Mouse (Mus musculus) B cell, adult 2 months (primary cell): ENCODE results near the gene Nudt7.

ENCODE experiments used
- DNase-seq, 2 experiments: peaks; one replicate each; pipeline ENCODE4 v3.0.0; 2022

Nudt7 gene

GRCm38 (mm10) chr8:114133510-114134362 lies at the start of gene Nudt7:
TSS of gene Nudt7 (plus strand) at chr8:114133557.
- DNase-seq: peak; percentile 84 to 88

- DNase-seq: no peak
Measured at GRCm38 (mm10) chr8:114087932-114088331, 45.4 kb upstream of the Nudt7 start.

GRCm38 (mm10) chr8:114090736-114091135 lies 42.6 kb upstream of the Nudt7 start:
- no peak for DNase-seq

GRCm38 (mm10) chr8:114093321-114093720 lies 40.0 kb upstream of the Nudt7 start:
- no peak for DNase-seq

GRCm38 (mm10) chr8:114094526-114094925 lies 38.8 kb upstream of the Nudt7 start:
- DNase-seq: no peak

DNA sequence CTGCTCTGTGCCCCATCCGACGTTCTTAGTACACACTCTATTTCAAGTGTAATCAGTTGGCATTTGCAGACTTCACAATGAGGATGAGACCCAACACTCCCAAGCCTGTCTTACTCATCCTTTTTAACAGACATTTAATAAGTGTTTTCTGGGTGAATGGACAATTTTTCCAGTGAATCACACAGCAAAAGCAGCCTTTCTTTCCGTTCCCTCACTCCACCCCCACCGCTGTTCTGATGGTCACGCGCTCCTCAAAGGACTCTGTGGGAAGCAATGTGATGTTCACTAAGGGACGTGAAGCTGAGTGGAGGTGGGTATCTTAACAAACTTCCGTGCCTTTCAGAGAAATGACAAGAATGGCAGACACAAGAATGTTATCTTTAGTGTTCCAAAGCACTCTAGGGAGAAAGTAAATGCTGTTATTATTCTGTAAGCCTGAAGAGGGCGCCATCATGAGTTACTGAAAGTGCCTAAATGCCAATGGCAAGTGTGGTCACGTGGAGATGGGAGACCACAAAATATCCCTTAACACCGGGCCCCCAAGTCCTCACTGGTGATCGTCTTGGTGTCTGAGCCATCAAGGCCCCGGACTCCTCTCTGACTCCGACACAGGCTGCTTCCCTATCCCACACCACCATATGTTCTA lies 32.7 kb upstream of the Nudt7 start:
- DNase-seq: no peak

DNA sequence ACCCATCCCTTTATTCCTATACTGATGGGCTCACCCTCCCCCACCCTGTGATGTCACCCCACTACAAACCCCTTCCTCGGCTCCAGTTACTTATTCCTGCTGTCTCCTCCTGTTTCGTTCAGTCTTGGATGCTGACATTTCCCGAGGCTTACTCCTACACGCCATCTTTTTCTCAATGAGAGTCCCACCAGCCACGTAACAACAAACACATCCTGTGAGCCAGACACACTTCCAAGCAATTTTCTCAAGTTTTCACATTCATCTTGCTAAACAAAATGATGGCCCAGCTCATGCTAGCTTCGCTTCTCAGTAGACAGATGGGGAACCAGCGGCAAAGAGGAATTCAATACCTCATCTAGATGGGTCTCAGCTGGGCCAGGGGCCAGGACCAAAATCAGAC lies 30.0 kb upstream of the Nudt7 start:
- DNase-seq: no peak

- no peak for DNase-seq
Measured at GRCm38 (mm10) chr8:114105971-114106370, 27.4 kb upstream of the Nudt7 start.

DNA sequence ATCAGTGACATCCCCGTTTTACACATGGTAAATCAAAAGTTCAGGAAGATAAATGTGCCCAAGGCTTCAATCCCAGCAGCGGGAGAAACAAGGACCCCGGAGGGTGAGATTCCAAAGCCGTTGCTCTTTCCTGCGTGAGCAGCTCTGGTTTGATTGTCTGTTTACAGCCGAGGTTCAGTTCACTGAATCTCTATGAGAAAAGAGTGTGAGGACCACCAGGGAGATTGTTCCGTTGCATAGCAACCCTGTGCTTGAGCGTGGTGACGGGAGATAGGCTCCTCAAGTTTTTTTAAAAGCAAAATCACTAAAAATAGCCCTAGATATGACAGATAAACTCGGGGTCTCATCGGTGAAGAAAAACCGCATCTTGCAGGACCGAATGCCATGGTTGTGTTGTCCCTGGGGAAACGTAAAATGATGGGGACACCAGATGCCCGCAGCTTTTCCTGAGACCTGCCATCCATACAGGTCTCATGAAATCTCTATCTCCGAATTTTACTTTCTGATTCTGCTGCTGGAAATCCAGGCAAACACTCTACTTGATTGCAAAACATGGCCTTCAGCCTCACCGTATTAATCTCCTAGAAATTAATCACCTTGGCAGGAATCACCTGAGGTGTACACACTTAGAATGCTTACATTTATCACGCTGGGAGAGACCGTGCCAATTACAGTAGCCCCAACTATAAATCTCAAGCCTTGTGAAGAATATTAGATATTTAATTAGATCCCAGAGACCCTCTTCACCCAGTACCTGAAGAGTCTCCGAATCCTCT lies 23.8 kb upstream of the Nudt7 start:
- no peak for DNase-seq

DNA sequence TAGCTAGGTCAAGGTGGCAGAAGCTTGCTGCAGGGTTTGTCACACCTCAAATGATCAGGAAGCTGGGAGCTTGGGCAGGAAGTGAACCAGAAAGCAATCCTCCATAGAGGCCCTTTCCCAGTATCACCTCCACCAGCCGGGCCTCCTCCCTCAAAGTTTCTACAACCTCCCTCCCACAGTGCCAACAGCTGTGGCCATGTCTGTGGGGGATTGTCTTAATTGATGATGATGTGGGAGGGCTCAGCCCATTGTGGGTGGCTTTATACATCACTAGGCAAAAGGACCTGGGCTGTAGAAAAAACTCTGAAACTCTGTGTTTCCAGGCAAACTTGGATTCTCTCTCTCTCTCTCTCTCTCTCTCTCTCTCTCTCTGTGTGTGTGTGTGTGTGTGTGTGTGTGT lies 18.3 kb upstream of the Nudt7 start:
- no peak for DNase-seq

- no peak for DNase-seq
Measured at GRCm38 (mm10) chr8:114116049-114116448, 17.3 kb upstream of the Nudt7 start.

GRCm38 (mm10) chr8:114117439-114117838 lies 15.9 kb upstream of the Nudt7 start:
- DNase-seq: no peak

- no peak for DNase-seq
Measured at GRCm38 (mm10) chr8:114121781-114122180, 11.6 kb upstream of the Nudt7 start.

- no peak for DNase-seq
Measured at GRCm38 (mm10) chr8:114123611-114124010, 9.7 kb upstream of the Nudt7 start.

GRCm38 (mm10) chr8:114124084-114124750 lies 9.1 kb upstream of the Nudt7 start:
- DNase-seq: no peak

DNA sequence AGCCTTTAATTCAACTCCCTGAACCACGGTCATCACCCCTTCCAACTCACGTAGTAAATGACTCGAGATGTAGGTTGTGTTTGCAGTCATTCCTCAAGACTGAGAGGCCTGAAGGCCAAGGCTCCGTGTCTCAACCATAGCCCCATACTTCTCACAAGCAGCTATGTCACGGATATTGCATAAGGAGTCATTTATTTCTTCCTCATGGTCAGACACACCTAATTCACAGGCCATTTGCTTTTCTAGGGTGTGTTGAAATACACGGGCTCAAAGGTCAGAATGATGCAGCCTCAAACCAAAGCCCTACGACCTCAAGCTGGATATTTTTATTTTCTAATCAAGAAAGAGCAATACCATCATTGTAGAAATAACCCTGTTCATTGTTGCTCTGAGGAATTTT lies 2.5 kb upstream of the Nudt7 start:
- DNase-seq: no peak

DNA sequence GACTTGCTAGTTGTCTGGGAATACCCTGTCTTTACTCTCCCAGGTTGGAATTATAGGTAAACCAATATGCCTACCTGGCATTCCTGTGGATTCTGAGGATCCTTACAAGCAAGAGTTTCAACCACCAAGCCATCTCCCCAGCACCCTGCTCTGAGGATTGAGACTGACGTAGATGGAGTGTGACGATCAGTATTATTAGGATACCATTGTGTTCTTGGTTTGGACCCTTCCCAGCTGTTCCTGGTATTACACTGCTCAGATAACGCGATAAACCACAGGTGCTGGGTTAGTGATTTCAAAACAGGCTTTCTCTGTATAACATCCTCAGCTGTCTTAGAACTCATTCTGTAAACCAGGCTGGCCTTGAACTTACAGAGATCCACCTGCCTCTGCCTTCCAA lies 1.9 kb upstream of the Nudt7 start:
- DNase-seq: no peak

DNA sequence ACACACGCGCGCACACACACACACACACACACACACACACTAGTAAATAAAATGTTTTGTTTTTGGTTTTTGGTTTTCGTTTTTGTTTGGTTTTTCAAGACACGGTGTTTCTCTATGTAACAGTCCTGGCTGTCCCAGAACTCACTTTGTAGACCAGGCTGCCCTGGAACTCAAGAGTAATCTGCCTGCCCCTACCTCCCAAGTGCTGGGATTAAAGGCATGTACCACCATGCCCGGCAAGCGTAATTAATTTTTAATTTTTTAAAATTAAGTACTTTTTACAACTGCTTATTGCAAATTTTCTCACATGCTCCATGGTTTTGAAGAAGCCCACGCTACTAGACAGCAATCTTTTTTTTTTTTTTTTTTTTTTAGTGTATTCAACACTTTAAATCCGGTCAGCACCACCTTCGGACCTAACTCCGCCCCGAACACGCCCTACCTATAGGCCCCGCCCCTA lies 277 bp upstream of the Nudt7 start:
- no peak for DNase-seq

- no peak for DNase-seq
Measured at GRCm38 (mm10) chr8:114136750-114137149, 3.4 kb downstream of the Nudt7 start.

DNA sequence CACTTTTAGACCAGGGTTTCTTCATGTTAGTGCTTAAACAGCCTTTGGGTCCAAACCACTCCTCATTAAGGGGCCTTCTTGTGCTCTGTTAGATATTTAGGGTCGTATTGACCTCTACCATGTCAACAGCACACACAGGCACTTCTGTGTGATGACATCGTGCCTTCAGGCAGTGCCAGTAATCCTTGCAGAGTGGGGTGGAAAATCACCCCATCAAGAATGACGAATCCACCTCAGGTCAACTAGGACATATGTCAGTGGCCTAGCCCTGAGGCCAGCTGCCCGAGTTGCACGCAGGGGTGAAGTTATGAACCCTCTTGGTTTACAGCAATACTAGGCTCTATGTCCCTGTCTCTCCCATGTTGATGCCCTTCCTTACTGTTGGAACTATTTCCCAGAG lies 3.8 kb downstream of the Nudt7 start:
- no peak for DNase-seq

GRCm38 (mm10) chr8:114140437-114140836 lies 7.1 kb downstream of the Nudt7 start:
- DNase-seq: no peak

- no peak for DNase-seq
Measured at GRCm38 (mm10) chr8:114142199-114142598, 8.8 kb downstream of the Nudt7 start.
